Mouse (Mus musculus) E14TG2a.4 (cell line): ENCODE data around the gene Ddx18.

ENCODE experiments used
- CTCF ChIP-seq: conservative IDR thresholded peaks from 2 replicates; pipeline ENCODE4 v1.5.1; 2014; ENCODE audit warnings: low read length
- POU5F1 ChIP-seq: IDR thresholded peaks from 2 replicates; pipeline ENCODE4 v1.6.1; 2014; ENCODE audit warnings: low read length, borderline replicate concordance

DNA sequence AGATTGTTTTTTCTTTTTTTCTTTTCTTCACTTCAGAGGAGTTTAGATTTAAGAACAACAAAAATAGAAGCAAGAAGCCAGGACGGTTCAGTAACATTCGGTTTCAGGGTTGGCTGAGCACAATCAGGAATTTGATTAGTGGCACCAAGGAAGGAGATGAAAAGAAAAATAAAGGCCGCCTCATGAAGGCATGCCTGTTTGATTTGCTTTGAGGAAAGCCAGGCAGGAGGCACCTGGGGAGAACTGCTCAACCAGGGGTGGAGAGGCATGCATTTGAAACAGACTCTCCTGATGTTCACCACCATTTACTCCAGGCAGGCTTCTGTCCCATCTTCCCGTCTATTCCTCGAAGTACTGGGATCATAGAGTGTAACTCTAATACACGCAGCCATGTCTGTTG is 34.1 kb upstream of the Ddx18 start:
- TF ChIP-seq CTCF (no peak), POU5F1 (no peak)
